Mouse (Mus musculus): ENCODE measurements around the gene Mad2l1bp. TPM values are rescaled to one million over a fixed set of nuclear protein-coding genes. Genes with fewer than 3 reads are reported as not detected.

Mad2l1bp gene
- polyA plus RNA-seq, 1 experiment from 2014 or later = 41.2 TPM

DNA sequence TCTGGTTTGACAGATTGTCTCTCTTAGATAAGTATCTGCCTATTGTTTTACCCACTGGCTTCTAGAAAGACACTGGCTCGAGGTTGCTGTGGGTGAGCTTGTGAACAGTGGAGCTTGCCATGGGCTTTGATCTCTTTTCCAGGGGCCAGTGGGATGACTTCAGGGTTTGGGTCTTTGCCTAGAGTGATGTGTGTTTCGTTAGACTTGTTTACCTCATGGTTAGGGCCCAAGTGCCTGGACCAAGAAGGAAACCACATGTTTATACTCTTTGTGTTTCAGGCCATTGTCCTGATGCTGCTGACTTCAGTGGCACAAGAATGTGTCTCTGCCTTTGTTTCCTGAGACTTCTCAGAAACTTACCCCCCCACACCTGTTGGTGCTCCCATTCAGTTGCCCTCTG, 37.9 kb downstream of the Mad2l1bp start:
- Histone ChIP-seq H3K4me2 (no peak overlapping the region), H3K27me3 (replicated peaks; ENCODE audit: control insufficient read depth, insufficient read depth, low read length) (no peaks in the 10 kb centered on the region), H3K36me3 (ENCODE audit: control insufficient read depth, insufficient read depth, low read length) (peaks cover 20% of the 10 kb centered on the region), H3K4me1 (replicated peaks; ENCODE audit: control insufficient read depth, insufficient read depth, low read length) (no peaks in the 10 kb centered on the region; the same call in none of the 2 replicates), H3K4me3 (ENCODE audit: low read depth, low read length) (no peak overlapping the region), H3K9me3 (ENCODE audit: control insufficient read depth, low read length) (no peaks in the 10 kb centered on the region), H3K27ac (ENCODE audit: low read depth, low read length) (no peak overlapping the region), H3K9ac (ENCODE audit: low read depth, low read length) (no peak overlapping the region)
- DNase-seq (ENCODE audit: low spot score) (no peak), ATAC-seq (replicated peaks; ENCODE audit: low FRiP score) (no peak)
- WGBS = 43% methylated on average over 2 of the region's 2 CpGs

DNA sequence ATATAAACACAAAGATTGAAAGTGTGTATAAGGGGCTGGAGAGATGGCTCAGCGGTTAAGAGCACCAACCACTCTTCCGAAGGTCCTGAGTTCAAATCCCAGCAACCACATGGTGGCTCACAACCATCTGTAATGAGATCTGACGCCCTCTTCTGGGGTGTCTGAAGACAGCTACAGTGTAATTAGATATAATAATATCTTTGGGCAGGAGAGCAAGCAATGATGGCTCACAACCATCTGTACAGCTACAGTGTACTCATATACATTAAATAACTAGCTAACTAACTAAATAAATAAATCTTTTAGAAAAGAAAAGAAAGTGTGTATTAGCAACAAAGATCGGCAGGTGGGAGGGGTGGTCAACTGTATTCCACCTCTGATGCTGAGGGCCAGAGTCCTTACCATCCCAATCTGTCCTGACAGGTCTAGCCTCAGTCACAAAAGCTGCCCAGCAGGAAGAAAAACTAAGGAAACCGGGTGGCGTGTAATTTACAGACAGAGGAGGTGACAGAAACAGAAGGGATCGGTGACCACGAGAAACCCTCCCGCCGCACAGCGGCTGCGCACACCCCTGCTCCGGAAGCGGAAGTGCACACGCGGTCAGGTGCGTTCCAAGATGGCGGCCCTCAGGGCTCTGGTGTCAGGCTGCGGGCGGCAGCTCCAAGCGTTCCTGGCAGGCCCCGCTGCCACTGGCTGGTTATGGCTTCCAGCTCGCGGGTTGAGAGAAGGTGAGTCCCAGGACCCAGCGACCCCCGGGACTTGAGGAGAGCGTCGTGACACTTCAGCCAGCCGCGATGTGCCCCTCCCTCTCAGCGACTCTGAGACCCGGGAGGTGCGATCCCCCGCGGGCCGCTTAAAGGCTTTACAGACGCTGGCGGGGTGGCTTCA, 42.7 kb downstream of the Mad2l1bp start, which contains the start of gene Mrps18a:
Gene Mrps18a (plus strand): TSS at position 585 of the 888 bp plus-strand sequence.
- H3K4me1 ChIP-seq (replicated peaks; ENCODE audit: control insufficient read depth, insufficient read depth, low read length) = no peaks in the 10 kb centered on the region; the same call in 1 of the 2 replicates
- ATAC-seq (replicated peaks; ENCODE audit: low FRiP score) (peak; percentile 93), DNase-seq (ENCODE audit: low spot score) (peak; percentile 84)
- H3K9ac ChIP-seq (ENCODE audit: low read depth, low read length) = peak within 1 kb of the TSS; percentile 84
- no peaks in the 10 kb centered on the region for H3K9me3 ChIP-seq (ENCODE audit: control insufficient read depth, low read length)
- 6% methylated on average over 38 of the region's 38 CpGs for WGBS
- peak within 1 kb of the TSS; percentile 94 for H3K4me2 ChIP-seq
- peak within 1 kb of the TSS; percentile 95 for H3K4me3 ChIP-seq (ENCODE audit: low read depth, low read length)
- H3K27me3 ChIP-seq (replicated peaks; ENCODE audit: control insufficient read depth, insufficient read depth, low read length) = no peaks in the 10 kb centered on the region; the same call in 1 of the 2 replicates
- no peaks in the 10 kb centered on the region for H3K36me3 ChIP-seq (ENCODE audit: control insufficient read depth, insufficient read depth, low read length)
- peak within 1 kb of the TSS; percentile 69 for H3K27ac ChIP-seq (ENCODE audit: low read depth, low read length)

GRCm38 (mm10) chr17:46108286-46108685, 45.1 kb downstream of the Mad2l1bp start:
- H3K9ac ChIP-seq (ENCODE audit: low read depth, low read length) = no peak overlapping the region
- no peaks in the 10 kb centered on the region; the same call in 1 of the 2 replicates for H3K27me3 ChIP-seq (replicated peaks; ENCODE audit: control insufficient read depth, insufficient read depth, low read length)
- H3K4me3 ChIP-seq (ENCODE audit: low read depth, low read length) = no peak overlapping the region
- ATAC-seq (replicated peaks; ENCODE audit: low FRiP score) (no peak), DNase-seq (ENCODE audit: low spot score) (no peak)
- no peak overlapping the region for H3K27ac ChIP-seq (ENCODE audit: low read depth, low read length)
- H3K4me1 ChIP-seq (replicated peaks; ENCODE audit: control insufficient read depth, insufficient read depth, low read length) = no peaks in the 10 kb centered on the region; the same call in none of the 2 replicates
- no peaks in the 10 kb centered on the region for H3K36me3 ChIP-seq (ENCODE audit: control insufficient read depth, insufficient read depth, low read length)
- 79% methylated on average over 4 of the region's 4 CpGs for WGBS
- H3K4me2 ChIP-seq = no peak overlapping the region
- H3K9me3 ChIP-seq (ENCODE audit: control insufficient read depth, low read length) = no peaks in the 10 kb centered on the region

DNA sequence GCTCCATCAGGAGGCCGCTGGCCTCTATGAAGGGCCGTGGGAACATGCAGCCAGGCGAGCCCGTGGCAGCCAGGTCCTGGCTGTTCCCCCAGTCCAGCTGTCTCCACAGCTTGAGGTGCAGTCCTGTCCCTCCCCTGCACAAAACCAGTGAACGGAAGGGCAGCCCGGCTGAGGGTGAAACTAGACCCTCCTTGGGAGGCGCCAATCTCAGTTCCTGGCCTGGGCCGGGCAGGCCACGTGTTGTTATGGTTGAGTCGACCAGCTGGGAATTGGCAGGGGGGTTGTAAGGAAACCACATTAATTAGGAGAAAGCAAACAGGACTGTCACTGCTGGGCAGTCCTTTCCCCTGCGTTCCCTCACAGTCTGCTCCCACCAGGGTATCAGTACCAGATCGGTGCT, 48.9 kb downstream of the Mad2l1bp start:
- Histone ChIP-seq H3K4me1 (replicated peaks; ENCODE audit: control insufficient read depth, insufficient read depth, low read length) (no peaks in the 10 kb centered on the region; the same call in 1 of the 2 replicates), H3K9ac (ENCODE audit: low read depth, low read length) (peak overlapping the region; percentile 6; the same call in 1 of the 2 replicates), H3K9me3 (ENCODE audit: control insufficient read depth, low read length) (no peaks in the 10 kb centered on the region), H3K4me3 (ENCODE audit: low read depth, low read length) (no peak overlapping the region), H3K27ac (ENCODE audit: low read depth, low read length) (no peak overlapping the region), H3K27me3 (replicated peaks; ENCODE audit: control insufficient read depth, insufficient read depth, low read length) (no peaks in the 10 kb centered on the region; the same call in 1 of the 2 replicates), H3K36me3 (ENCODE audit: control insufficient read depth, insufficient read depth, low read length) (no peaks in the 10 kb centered on the region), H3K4me2 (no peak overlapping the region)
- DNase-seq (ENCODE audit: low spot score) (no peak), ATAC-seq (replicated peaks; ENCODE audit: low FRiP score) (no peak)
- WGBS = 42% methylated on average over 12 of the region's 12 CpGs

GRCm38 (mm10) chr17:46102608-46103159, 50.7 kb downstream of the Mad2l1bp start:
- Histone ChIP-seq H3K27me3 (replicated peaks; ENCODE audit: control insufficient read depth, insufficient read depth, low read length) (no peaks in the 10 kb centered on the region; the same call in 1 of the 2 replicates), H3K36me3 (ENCODE audit: control insufficient read depth, insufficient read depth, low read length) (no peaks in the 10 kb centered on the region), H3K4me3 (ENCODE audit: low read depth, low read length) (no peak overlapping the region), H3K4me1 (replicated peaks; ENCODE audit: control insufficient read depth, insufficient read depth, low read length) (no peaks in the 10 kb centered on the region; the same call in 1 of the 2 replicates), H3K9ac (ENCODE audit: low read depth, low read length) (no peak overlapping the region), H3K27ac (ENCODE audit: low read depth, low read length) (no peak overlapping the region), H3K9me3 (ENCODE audit: control insufficient read depth, low read length) (no peaks in the 10 kb centered on the region), H3K4me2 (no peak overlapping the region)
- 71% methylated on average over 8 of the region's 8 CpGs for WGBS
- DNase-seq (ENCODE audit: low spot score) (no peak), ATAC-seq (replicated peaks; ENCODE audit: low FRiP score) (no peak)

- 82% methylated on average over 9 of the region's 9 CpGs for WGBS
- H3K4me2 ChIP-seq = no peak overlapping the region
- no peak overlapping the region for H3K9ac ChIP-seq (ENCODE audit: low read depth, low read length)
- H3K9me3 ChIP-seq (ENCODE audit: control insufficient read depth, low read length) = no peaks in the 10 kb centered on the region
- DNase-seq (ENCODE audit: low spot score) = no peak
- no peak overlapping the region for H3K4me3 ChIP-seq (ENCODE audit: low read depth, low read length)
- H3K4me1 ChIP-seq (replicated peaks; ENCODE audit: control insufficient read depth, insufficient read depth, low read length) = no peaks in the 10 kb centered on the region; the same call in 1 of the 2 replicates
- no peak for ATAC-seq (replicated peaks; ENCODE audit: low FRiP score)
- H3K36me3 ChIP-seq (ENCODE audit: control insufficient read depth, insufficient read depth, low read length) = no peaks in the 10 kb centered on the region
- H3K27me3 ChIP-seq (replicated peaks; ENCODE audit: control insufficient read depth, insufficient read depth, low read length) = no peaks in the 10 kb centered on the region
- H3K27ac ChIP-seq (ENCODE audit: low read depth, low read length) = no peak overlapping the region
Observed at GRCm38 (mm10) chr17:46101906-46102305, 51.4 kb downstream of the Mad2l1bp start.

- no peaks in the 10 kb centered on the region for H3K4me1 ChIP-seq (replicated peaks; ENCODE audit: control insufficient read depth, insufficient read depth, low read length)
- H3K9me3 ChIP-seq (ENCODE audit: control insufficient read depth, low read length) = no peaks in the 10 kb centered on the region
- no peak overlapping the region for H3K27ac ChIP-seq (ENCODE audit: low read depth, low read length)
- no peaks in the 10 kb centered on the region for H3K27me3 ChIP-seq (replicated peaks; ENCODE audit: control insufficient read depth, insufficient read depth, low read length)
- H3K36me3 ChIP-seq (ENCODE audit: control insufficient read depth, insufficient read depth, low read length) = no peaks in the 10 kb centered on the region
- WGBS = 56% methylated on average over 8 of the region's 8 CpGs
- no peak overlapping the region for H3K4me3 ChIP-seq (ENCODE audit: low read depth, low read length)
- no peak overlapping the region for H3K9ac ChIP-seq (ENCODE audit: low read depth, low read length)
- no peak overlapping the region for H3K4me2 ChIP-seq
- DNase-seq (ENCODE audit: low spot score) = no peak
- ATAC-seq (replicated peaks; ENCODE audit: low FRiP score) = no peak
Observed at GRCm38 (mm10) chr17:46098525-46098924, 54.8 kb downstream of the Mad2l1bp start.
